Mouse (Mus musculus): Measurements from ENCODE around the gene Mllt11.

Mllt11 gene

GRCm38 (mm10) chr3:95176500-95176899 is 55.5 kb downstream of the Mllt11 start:
- no peak for DNase-seq (ENCODE audit: extremely low read depth, low read depth, low spot score)

GRCm38 (mm10) chr3:95174011-95174592 is 57.9 kb downstream of the Mllt11 start:
- no peak for DNase-seq (ENCODE audit: extremely low read depth, low read depth, low spot score)

- no peak for DNase-seq (ENCODE audit: extremely low read depth, low read depth, low spot score)
Observed at GRCm38 (mm10) chr3:95173256-95173949, 58.6 kb downstream of the Mllt11 start.

- DNase-seq (ENCODE audit: extremely low read depth, low read depth, low spot score) = no peak
Observed at GRCm38 (mm10) chr3:95172526-95173255, 59.3 kb downstream of the Mllt11 start.

GRCm38 (mm10) chr3:95171105-95171504 is 60.9 kb downstream of the Mllt11 start:
- DNase-seq (ENCODE audit: extremely low read depth, low read depth, low spot score) = no peak

DNA sequence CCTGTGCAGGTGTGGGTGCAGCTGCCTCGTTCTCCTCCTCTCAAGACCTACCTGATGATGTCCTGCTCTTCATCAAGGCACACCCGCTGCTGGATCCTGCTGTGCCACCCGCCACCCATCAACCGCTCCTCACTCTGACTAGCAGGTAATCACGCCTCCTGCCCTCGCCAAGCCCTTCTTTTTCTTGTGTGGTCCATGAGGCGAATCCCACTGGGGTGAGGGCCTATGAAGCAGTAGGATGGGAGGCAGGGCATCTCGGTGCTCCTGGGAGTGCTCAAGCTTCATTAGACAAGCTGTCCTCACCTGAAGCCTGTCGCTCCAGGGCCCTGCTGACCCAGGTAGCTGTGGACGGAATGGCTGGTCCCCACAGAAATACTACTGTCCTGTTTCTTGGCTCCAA is 62.0 kb downstream of the Mllt11 start:
- DNase-seq (ENCODE audit: extremely low read depth, low read depth, low spot score) = no peak

Measured in fat pad, adult 2 months (tissue).